Mouse (Mus musculus): ENCODE measurements around the gene Tmem167. TPM values are rescaled to one million over a fixed set of nuclear protein-coding genes. Genes with fewer than 3 reads are reported as not detected.

The Tmem167 gene
- total and polyA plus RNA-seq, 3 experiments: 15.0 to 22.5 TPM; not detected in 1

DNA sequence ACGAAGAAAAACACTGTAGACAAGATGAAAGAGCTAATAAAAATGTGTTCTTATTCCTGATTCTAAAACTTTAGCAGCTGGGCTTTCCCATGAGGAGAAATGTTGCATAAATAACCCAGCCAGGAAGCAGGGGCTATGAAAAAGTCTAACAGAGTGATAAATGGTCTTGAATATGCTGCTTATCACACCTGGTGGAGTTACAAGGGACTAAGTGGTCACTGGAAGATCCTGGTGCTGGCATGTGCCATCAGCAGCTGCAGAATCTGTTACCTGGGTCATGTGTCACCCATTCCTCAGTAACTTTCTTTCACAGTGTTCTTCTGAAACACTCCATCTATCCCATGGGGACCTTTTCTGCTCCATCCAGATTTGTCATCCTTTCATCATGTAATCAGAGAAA lies 22.8 kb downstream of the Tmem167 start:
- H3K4me1 ChIP-seq (ENCODE audit: control insufficient read depth in 1 of 2, insufficient read depth in 2 of 2, low read length in 2 of 2): no peaks in the 10 kb centered on the region
- TF ChIP-seq NRF1 (IDR thresholded peaks at IDR 0.05; ENCODE audit: insufficient read depth, low read depth, low read length, poor library complexity, severe bottlenecking) (no peak), GABPA (IDR thresholded peaks at IDR 0.05; ENCODE audit: low read depth, low read length) (no peak), MYC (IDR thresholded peaks at IDR 0.05; ENCODE audit: low read depth, low read length) (no peak), KAT2A (conservative IDR thresholded peaks at IDR 0.05; ENCODE audit: low read depth, low read length) (no peak), HCFC1 (IDR thresholded peaks at IDR 0.05; ENCODE audit: low read depth, low read length) (no peak), ZC3H11A (IDR thresholded peaks at IDR 0.05; ENCODE audit: low read depth, low read length) (no peak)
- H3K36me3 ChIP-seq (ENCODE audit: control insufficient read depth in 1 of 2, insufficient read depth in 2 of 2, low read length in 2 of 2): peaks cover 0 to 2% of the 10 kb centered on the region in 2 experiments; a peak in 1 of 4 replicates

DNA sequence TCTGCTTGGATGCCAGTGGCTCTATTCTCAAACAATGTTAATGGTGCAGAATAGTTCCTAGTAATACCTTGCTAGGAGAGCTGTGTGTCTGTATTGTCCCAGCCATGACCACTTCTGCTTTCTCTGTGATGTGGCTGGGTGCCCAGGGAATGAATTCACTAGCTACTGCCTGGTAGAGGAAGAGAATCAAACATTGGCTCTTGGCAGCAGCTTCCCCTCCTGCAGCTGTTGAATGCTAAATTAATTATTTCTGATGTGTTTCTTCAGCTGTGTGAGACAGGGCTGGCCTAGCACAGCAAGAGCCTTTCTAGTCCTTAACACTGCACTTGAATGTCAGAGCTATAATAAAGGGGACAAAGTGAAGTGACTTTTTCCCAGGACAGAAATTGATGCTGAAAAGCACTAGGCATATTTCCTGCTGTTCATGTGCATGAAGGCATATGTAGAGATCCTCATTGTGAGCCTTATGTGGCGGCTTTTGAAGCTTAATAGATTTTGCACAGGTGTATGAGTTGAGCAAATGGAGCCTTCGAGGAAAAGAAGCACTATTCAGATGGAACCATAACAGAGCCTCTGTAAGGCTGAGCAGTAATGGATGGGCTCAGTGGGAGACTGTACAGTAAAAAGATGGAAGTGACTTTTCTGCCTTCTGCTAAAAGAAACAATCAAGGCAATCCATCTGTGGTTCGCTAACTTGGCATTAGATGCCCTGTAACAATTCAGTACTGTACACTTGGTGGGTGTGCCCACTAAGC lies 47.4 kb downstream of the Tmem167 start:
- H3K79me2 ChIP-seq (ENCODE audit: control insufficient read depth, insufficient read depth, low read length, poor library complexity): no peaks in the 10 kb centered on the region
- H3K9ac ChIP-seq (ENCODE audit: control insufficient read depth, low read depth, low read length, poor library complexity, severe bottlenecking): no peak overlapping the region
- H3K4me1 ChIP-seq (ENCODE audit: control insufficient read depth in 1 of 2, insufficient read depth in 2 of 2, low read length in 2 of 2): no peaks in the 10 kb centered on the region; a peak in 1 of 4 replicates
- no peaks in the 10 kb centered on the region for H3K9me3 ChIP-seq (replicated peaks; ENCODE audit: insufficient read depth, low read length)
- DNase-seq (ENCODE audit: low read depth, low spot score): peak; percentile 86
- TF ChIP-seq MYC (IDR thresholded peaks at IDR 0.05; ENCODE audit: low read depth, low read length): no peak
- TF ChIP-seq NELFE (IDR thresholded peaks at IDR 0.05; ENCODE audit: low read depth, low read length): no peak
- peak; percentile 40; the same call in 1 of the 2 replicates for TF ChIP-seq ETS1 (IDR thresholded peaks at IDR 0.05; ENCODE audit: low read depth, low read length)
- TF ChIP-seq EP300 (IDR thresholded peaks at IDR 0.05; ENCODE audit: low read depth in 1 of 2, low read length in 2 of 2): peak; percentile 5 to 63; a peak in 1 of 4 replicates
- no peak overlapping the region for H3K27ac ChIP-seq (ENCODE audit: control insufficient read depth, low read depth, low read length)
- H3K4me3 ChIP-seq (ENCODE audit: control insufficient read depth in 1 of 2, insufficient read depth in 1 of 2, low read depth in 2 of 2, low read length in 2 of 2): no peak overlapping the region
- H3K36me3 ChIP-seq (ENCODE audit: control insufficient read depth in 1 of 2, insufficient read depth in 2 of 2, low read length in 2 of 2): no peaks in the 10 kb centered on the region
- no peaks in the 10 kb centered on the region; a peak in 1 of 4 replicates for H3K27me3 ChIP-seq (ENCODE audit: control insufficient read depth in 1 of 2, insufficient read depth in 2 of 2, low read length in 2 of 2)

More for the DNA sequence above, 22.8 kb downstream of the Tmem167 start:
- Histone ChIP-seq H3K9ac (ENCODE audit: control insufficient read depth, low read depth, low read length, poor library complexity, severe bottlenecking) (no peak overlapping the region), H3K27me3 (ENCODE audit: control insufficient read depth in 1 of 2, insufficient read depth in 2 of 2, low read length in 2 of 2) (no peaks in the 10 kb centered on the region), H3K79me2 (ENCODE audit: control insufficient read depth, insufficient read depth, low read length, poor library complexity) (no peaks in the 10 kb centered on the region), H3K27ac (ENCODE audit: control insufficient read depth, low read depth, low read length) (no peak overlapping the region), H3K9me3 (replicated peaks; ENCODE audit: insufficient read depth, low read length) (no peaks in the 10 kb centered on the region), H3K4me3 (ENCODE audit: control insufficient read depth in 1 of 2, insufficient read depth in 1 of 2, low read depth in 2 of 2, low read length in 2 of 2) (no peak overlapping the region)
- DNase-seq (ENCODE audit: low read depth, low spot score): no peak

DNA sequence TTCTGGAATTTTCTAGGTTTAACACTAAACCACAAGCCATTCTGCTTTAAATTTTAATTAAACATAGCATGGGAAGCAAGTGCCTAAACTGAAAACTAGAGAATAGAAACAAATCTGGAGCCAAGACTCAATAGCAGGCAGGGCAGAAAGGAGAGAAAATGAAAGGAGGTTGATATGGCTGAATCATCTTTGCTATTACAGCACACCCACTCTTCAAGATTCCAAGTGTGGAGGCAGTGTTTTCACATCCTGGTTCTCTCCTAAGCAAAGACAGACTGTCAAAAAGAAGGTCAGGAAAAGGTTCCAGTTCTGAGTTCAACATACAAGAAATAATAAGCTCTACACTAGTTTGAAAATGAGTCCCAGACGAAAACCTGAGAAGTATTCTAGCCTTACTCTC lies 52.8 kb downstream of the Tmem167 start:
- H3K4me1 ChIP-seq (ENCODE audit: control insufficient read depth in 1 of 2, insufficient read depth in 2 of 2, low read length in 2 of 2): no peaks in the 10 kb centered on the region

More for the DNA sequence above, 52.8 kb downstream of the Tmem167 start:
- Histone ChIP-seq H3K4me3 (ENCODE audit: control insufficient read depth in 1 of 2, insufficient read depth in 1 of 2, low read depth in 2 of 2, low read length in 2 of 2) (no peak overlapping the region), H3K27me3 (ENCODE audit: control insufficient read depth in 1 of 2, insufficient read depth in 2 of 2, low read length in 2 of 2) (no peaks in the 10 kb centered on the region; a peak in 1 of 4 replicates), H3K9me3 (replicated peaks; ENCODE audit: insufficient read depth, low read length) (no peaks in the 10 kb centered on the region), H3K79me2 (ENCODE audit: control insufficient read depth, insufficient read depth, low read length, poor library complexity) (no peaks in the 10 kb centered on the region), H3K9ac (ENCODE audit: control insufficient read depth, low read depth, low read length, poor library complexity, severe bottlenecking) (no peak overlapping the region), H3K36me3 (ENCODE audit: control insufficient read depth in 1 of 2, insufficient read depth in 2 of 2, low read length in 2 of 2) (no peaks in the 10 kb centered on the region), H3K27ac (ENCODE audit: control insufficient read depth, low read depth, low read length) (no peak overlapping the region)
- no peak for TF ChIP-seq E2F4 (IDR thresholded peaks at IDR 0.05; ENCODE audit: borderline replicate concordance, low read depth, low read length)
- TF ChIP-seq ELF1 (IDR thresholded peaks at IDR 0.05; ENCODE audit: low read depth, low read length): no peak
- TF ChIP-seq JUND (IDR thresholded peaks at IDR 0.05; ENCODE audit: low read depth, low read length): no peak
- no peak for TF ChIP-seq ZC3H11A (IDR thresholded peaks at IDR 0.05; ENCODE audit: low read depth, low read length)
- TF ChIP-seq EP300 (IDR thresholded peaks at IDR 0.05; ENCODE audit: low read depth in 1 of 2, low read length in 2 of 2): no peak
- no peak for TF ChIP-seq TCF12 (IDR thresholded peaks at IDR 0.05; ENCODE audit: low read depth, low read length)
- TF ChIP-seq SMC3 (IDR thresholded peaks at IDR 0.05; ENCODE audit: low read depth, low read length): no peak
- TF ChIP-seq USF1 (IDR thresholded peaks at IDR 0.05; ENCODE audit: low read depth, low read length): no peak
- no peak for TF ChIP-seq MYB (IDR thresholded peaks at IDR 0.05; ENCODE audit: low read depth, low read length)
- DNase-seq (ENCODE audit: low read depth, low spot score): no peak
